Mouse (Mus musculus): ENCODE data around the gene Rab5b.
"Not testable (repeated sequence)": the region's sequence is repeated elsewhere in the genome, so short reads cannot be mapped to it uniquely, and the experiment has no call there.

The Rab5b gene

GRCm38 (mm10) chr10:128695992-128696807 lies at the start of gene Rab5b:
Rab5b (minus strand) TSS chr10:128696264.
- DNase-seq (ENCODE audit: low spot score): peak; percentile 100

GRCm38 (mm10) chr10:128744680-128745601 lies 48.9 kb upstream of the Rab5b start, which contains the start of gene Dgka:
Dgka (minus strand) TSS chr10:128744855.
- DNase-seq (ENCODE audit: low spot score): peak; percentile 32

- no peak for DNase-seq (ENCODE audit: low spot score)
Measured at GRCm38 (mm10) chr10:128744211-128744610, 48.1 kb upstream of the Rab5b start.

GRCm38 (mm10) chr10:128743791-128744191 lies 47.7 kb upstream of the Rab5b start:
- peak; percentile 60 for DNase-seq (ENCODE audit: low spot score)

GRCm38 (mm10) chr10:128743235-128743634 lies 47.2 kb upstream of the Rab5b start:
- DNase-seq (ENCODE audit: low spot score): no peak

GRCm38 (mm10) chr10:128742616-128743015 lies 46.6 kb upstream of the Rab5b start:
- DNase-seq (ENCODE audit: low spot score): no peak

- DNase-seq (ENCODE audit: low spot score): no peak
Measured at GRCm38 (mm10) chr10:128740296-128740695, 44.2 kb upstream of the Rab5b start.

GRCm38 (mm10) chr10:128737435-128737834 lies 41.4 kb upstream of the Rab5b start:
- peak; percentile 16 for DNase-seq (ENCODE audit: low spot score)

- no peak for DNase-seq (ENCODE audit: low spot score)
Measured at GRCm38 (mm10) chr10:128731992-128732391, 35.9 kb upstream of the Rab5b start.

GRCm38 (mm10) chr10:128731002-128731433 lies 35.0 kb upstream of the Rab5b start:
- peak; percentile 92 for DNase-seq (ENCODE audit: low spot score)

GRCm38 (mm10) chr10:128728059-128728458 lies 32.0 kb upstream of the Rab5b start:
- DNase-seq (ENCODE audit: low spot score): no peak

GRCm38 (mm10) chr10:128725466-128725865 lies 29.4 kb upstream of the Rab5b start:
- DNase-seq (ENCODE audit: low spot score): not testable (repeated sequence)

GRCm38 (mm10) chr10:128715559-128716537 lies 19.8 kb upstream of the Rab5b start:
- no peak for DNase-seq (ENCODE audit: low spot score)

GRCm38 (mm10) chr10:128711318-128711717 lies 15.3 kb upstream of the Rab5b start:
- DNase-seq (ENCODE audit: low spot score): not testable (repeated sequence)

GRCm38 (mm10) chr10:128705317-128705693 lies 9.2 kb upstream of the Rab5b start:
- peak; percentile 35 for DNase-seq (ENCODE audit: low spot score)

GRCm38 (mm10) chr10:128704491-128705316 lies 8.6 kb upstream of the Rab5b start, which contains the start of gene Cdk2:
Cdk2 (minus strand) TSS chr10:128705031.
- DNase-seq (ENCODE audit: low spot score): peak; percentile 94

GRCm38 (mm10) chr10:128703895-128704294 lies 7.8 kb upstream of the Rab5b start, which contains the start of gene Pmel:
Pmel (plus strand) TSS chr10:128704195.
- DNase-seq (ENCODE audit: low spot score): no peak

GRCm38 (mm10) chr10:128702328-128703007 lies 6.4 kb upstream of the Rab5b start:
- no peak for DNase-seq (ENCODE audit: low spot score)

- DNase-seq (ENCODE audit: low spot score): no peak
Measured at GRCm38 (mm10) chr10:128700712-128701111, 4.6 kb upstream of the Rab5b start.

GRCm38 (mm10) chr10:128699611-128700010 lies 3.5 kb upstream of the Rab5b start:
- DNase-seq (ENCODE audit: low spot score): no peak
